Mouse (Mus musculus) forebrain, embryonic 15.5 days (tissue): Measurements from ENCODE around the gene Fxr2. TPM values are rescaled to one million over a fixed set of nuclear protein-coding genes. Genes with fewer than 3 reads are reported as not detected.
A peak's percentile ranks its signal among the peaks of the same experiment; 100 is the strongest.

Experiments used
- ATAC-seq: fragments of 200-750 bp; cut with Nextera tagmentation; replicated peaks from 2 replicates; pipeline ENCODE4 v1.8.0; 2017; ENCODE audit warnings: mild to moderate bottlenecking, moderate TSS enrichment, moderate library complexity
- H3K27ac ChIP-seq: fragments of 300-500 bp; sonication (generic); replicated peaks from 2 replicates; pipeline ENCODE4 v1.5.1; 2015; ENCODE audit warnings: mild to moderate bottlenecking, inconsistent platforms
- H3K27me3 ChIP-seq: fragments of 300-500 bp; sonication (generic); 2 replicates; pipeline ENCODE4 v1.6.1; 2015; ENCODE audit warnings: inconsistent platforms
- H3K36me3 ChIP-seq: fragments of 300-500 bp; sonication (generic); 2 replicates; pipeline ENCODE4 v1.6.1; 2015; ENCODE audit warnings: mild to moderate bottlenecking, inconsistent platforms
- H3K4me1 ChIP-seq: fragments of 300-500 bp; sonication (generic); 2 replicates; pipeline ENCODE4 v1.6.1; 2015; ENCODE audit warnings: inconsistent platforms
- H3K4me2 ChIP-seq: fragments of 300-500 bp; sonication (generic); replicated peaks from 2 replicates; pipeline ENCODE4 v1.6.1; 2015; ENCODE audit warnings: mild to moderate bottlenecking, inconsistent platforms
- H3K4me3 ChIP-seq: fragments of 300-500 bp; sonication (generic); 2 replicates; pipeline ENCODE4 v1.5.1; 2015; ENCODE audit warnings: mild to moderate bottlenecking, inconsistent platforms
- H3K9ac ChIP-seq: fragments of 300-500 bp; sonication (generic); replicated peaks from 2 replicates; pipeline ENCODE4 v1.6.1; 2015; ENCODE audit warnings: mild to moderate bottlenecking, inconsistent platforms
- H3K9me3 ChIP-seq: fragments of 300-500 bp; sonication (generic); 2 replicates; pipeline ENCODE4 v1.6.1; 2016; ENCODE audit warnings: inconsistent platforms
- WGBS: fragments of 180-500 bp; shearing (Covaris S2); methylation state at CpG from one replicate; pipeline ENCODE4 v1.1.7; 2015; ENCODE audit warnings: mixed read lengths; 5-methylcytosine and 5-hydroxymethylcytosine counted together
- polyA plus RNA-seq: library from polyadenylated mRNA; unstranded; fragments of >200 nt; fragmentation: Nextera tagmentation; extraction: Ambion mirVana; gene quantifications from 2 replicates; pipeline ENCODE4 v1.2.1, GENCODE M21; 2015

The Fxr2 gene
- 41.0 and 46.1 TPM in 2 replicates for polyA plus RNA-seq

GRCm38 (mm10) chr11:69632284-69633089, at the start of gene Fxr2:
Fxr2 (plus strand) TSS chr11:69632990.
- H3K27ac ChIP-seq = peak within 1 kb of the TSS; percentile 96
- H3K27me3 ChIP-seq = no peaks in the 10 kb centered on the region
- peak within 1 kb of the TSS; percentile 100 for H3K9ac ChIP-seq
- H3K4me2 ChIP-seq = peak within 1 kb of the TSS; percentile 73
- ATAC-seq = peak; percentile 98
- H3K4me1 ChIP-seq = peaks cover 34% of the 10 kb centered on the region
- H3K9me3 ChIP-seq = no peaks in the 10 kb centered on the region
- peak within 1 kb of the TSS; percentile 100 for H3K4me3 ChIP-seq
- H3K36me3 ChIP-seq = 0 out of 2 replicates have a peak, but pooled peaks cover 4% of the 10 kb centered on the region
- WGBS = 1% methylated on average over 41 of the region's 56 CpGs

- no peak overlapping the region for H3K4me2 ChIP-seq
- peaks cover 16% of the 10 kb centered on the region for H3K4me1 ChIP-seq
- H3K27me3 ChIP-seq = no peaks in the 10 kb centered on the region
- H3K27ac ChIP-seq = no peak overlapping the region
- no peak overlapping the region for H3K4me3 ChIP-seq
- no peak for ATAC-seq
- H3K9ac ChIP-seq = no peak overlapping the region
- 86% methylated on average over 7 of the region's 7 CpGs for WGBS
- H3K9me3 ChIP-seq = no peaks in the 10 kb centered on the region
- H3K36me3 ChIP-seq = peaks cover 20% of the 10 kb centered on the region
Measured at GRCm38 (mm10) chr11:69584008-69584407, 48.8 kb upstream of the Fxr2 start.

DNA sequence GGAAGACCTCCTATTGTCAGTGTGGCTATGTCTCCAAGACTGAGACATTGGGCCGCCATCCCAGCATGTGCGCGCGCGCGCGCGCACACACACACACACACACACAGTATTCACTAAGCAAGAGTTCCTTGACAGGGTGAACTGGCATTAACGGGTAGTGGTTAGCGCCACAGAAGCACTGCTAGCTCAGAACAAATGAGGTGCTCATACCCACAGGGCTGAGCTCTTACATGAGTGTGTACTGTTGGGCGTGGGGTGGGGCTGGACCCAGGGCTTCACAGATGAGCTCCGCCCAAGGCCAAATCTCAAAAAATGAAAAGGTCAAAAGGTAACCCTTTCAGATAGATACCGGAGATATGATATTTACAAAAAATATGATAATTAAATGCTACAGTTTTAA, 47.9 kb upstream of the Fxr2 start:
- 89% methylated on average over 13 of the region's 13 CpGs for WGBS
- H3K27me3 ChIP-seq = no peaks in the 10 kb centered on the region
- no peak overlapping the region for H3K4me3 ChIP-seq
- H3K27ac ChIP-seq = no peak overlapping the region
- no peak for ATAC-seq
- H3K9me3 ChIP-seq = no peaks in the 10 kb centered on the region
- peaks cover 11% of the 10 kb centered on the region for H3K4me1 ChIP-seq
- H3K36me3 ChIP-seq = peaks cover 29% of the 10 kb centered on the region
- H3K4me2 ChIP-seq = no peak overlapping the region
- no peak overlapping the region for H3K9ac ChIP-seq

- H3K4me1 ChIP-seq = peaks cover 10% of the 10 kb centered on the region
- H3K9ac ChIP-seq = no peak overlapping the region
- no peak for ATAC-seq
- H3K27me3 ChIP-seq = no peaks in the 10 kb centered on the region
- peaks cover 38% of the 10 kb centered on the region for H3K36me3 ChIP-seq
- H3K4me3 ChIP-seq = no peak overlapping the region
- H3K27ac ChIP-seq = no peak overlapping the region
- H3K9me3 ChIP-seq = no peaks in the 10 kb centered on the region
- 85% methylated on average over 7 of the region's 7 CpGs for whole genome bisulfite sequencing
- no peak overlapping the region for H3K4me2 ChIP-seq
Measured at GRCm38 (mm10) chr11:69585718-69586325, 47.0 kb upstream of the Fxr2 start.

DNA sequence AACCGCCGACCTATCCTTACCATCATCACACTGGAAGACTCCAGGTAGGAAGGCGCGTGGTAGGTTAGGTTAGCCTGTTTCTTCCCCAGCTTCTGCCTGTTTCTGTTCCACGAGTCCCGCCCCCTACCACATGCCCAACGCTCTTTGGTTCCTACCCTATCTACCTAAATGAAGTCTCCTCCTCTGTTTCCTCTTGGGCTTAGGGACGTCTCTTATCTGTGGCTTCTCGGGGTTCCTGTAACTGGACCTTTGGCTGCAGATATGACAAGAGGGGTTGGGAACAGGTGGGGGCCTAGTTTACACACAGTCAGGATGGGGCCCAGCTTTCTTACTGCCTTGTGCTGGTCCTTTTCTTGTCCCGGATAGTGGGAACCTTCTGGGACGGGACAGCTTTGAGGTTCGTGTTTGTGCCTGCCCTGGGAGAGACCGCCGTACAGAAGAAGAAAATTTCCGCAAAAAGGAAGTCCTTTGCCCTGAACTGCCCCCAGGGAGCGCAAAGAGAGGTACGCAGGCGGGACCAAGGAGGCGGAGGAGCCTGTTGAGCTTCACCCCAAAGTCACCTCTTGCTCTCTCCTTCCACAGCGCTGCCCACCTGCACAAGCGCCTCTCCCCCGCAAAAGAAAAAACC, 43.5 kb upstream of the Fxr2 start:
- Histone ChIP-seq H3K27me3 (no peaks in the 10 kb centered on the region), H3K4me1 (peaks cover 5% of the 10 kb centered on the region), H3K4me2 (no peak overlapping the region), H3K9ac (no peak overlapping the region), H3K36me3 (peaks cover 45% of the 10 kb centered on the region), H3K9me3 (no peaks in the 10 kb centered on the region), H3K4me3 (no peak overlapping the region), H3K27ac (no peak overlapping the region)
- no peak for ATAC-seq
- WGBS = 94% methylated on average over 22 of the region's 22 CpGs

DNA sequence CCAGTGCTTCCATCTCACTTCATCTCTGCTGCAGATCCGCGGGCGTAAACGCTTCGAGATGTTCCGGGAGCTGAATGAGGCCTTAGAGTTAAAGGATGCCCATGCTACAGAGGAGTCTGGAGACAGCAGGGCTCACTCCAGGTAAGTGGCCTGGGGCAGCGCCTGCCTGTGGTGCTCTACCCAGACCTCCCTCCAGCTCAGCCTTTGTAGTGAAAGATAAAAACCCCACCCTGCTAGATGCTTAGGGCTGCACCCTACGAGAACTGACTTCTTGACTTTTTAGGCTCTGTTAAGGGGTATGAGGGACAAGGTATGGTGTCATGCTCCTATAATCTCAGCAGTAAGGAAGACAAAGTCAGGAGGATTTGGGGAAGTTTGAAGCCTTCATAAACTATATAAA, 42.2 kb upstream of the Fxr2 start:
- 92% methylated on average over 8 of the region's 8 CpGs for WGBS
- Histone ChIP-seq H3K27me3 (no peaks in the 10 kb centered on the region), H3K4me2 (no peak overlapping the region), H3K9me3 (no peaks in the 10 kb centered on the region), H3K27ac (no peak overlapping the region), H3K4me3 (no peak overlapping the region), H3K9ac (no peak overlapping the region), H3K36me3 (peaks cover 45% of the 10 kb centered on the region), H3K4me1 (peaks cover 5% of the 10 kb centered on the region)
- no peak for ATAC-seq

- Histone ChIP-seq H3K36me3 (peaks cover 45% of the 10 kb centered on the region), H3K4me3 (no peak overlapping the region), H3K9me3 (no peaks in the 10 kb centered on the region), H3K27ac (peak overlapping the region; percentile 73), H3K9ac (no peak overlapping the region), H3K4me1 (peaks cover 5% of the 10 kb centered on the region), H3K27me3 (no peaks in the 10 kb centered on the region), H3K4me2 (no peak overlapping the region)
- ATAC-seq = no peak
- 80% methylated on average over 3 of the region's 3 CpGs for WGBS
Measured at GRCm38 (mm10) chr11:69591424-69591823, 41.4 kb upstream of the Fxr2 start.

GRCm38 (mm10) chr11:69591899-69592637, 40.7 kb upstream of the Fxr2 start:
- Histone ChIP-seq H3K36me3 (peaks cover 45% of the 10 kb centered on the region), H3K4me1 (peaks cover 5% of the 10 kb centered on the region), H3K9ac (no peak overlapping the region), H3K4me3 (no peak overlapping the region), H3K27ac (peak overlapping the region; percentile 73), H3K4me2 (no peak overlapping the region), H3K9me3 (no peaks in the 10 kb centered on the region), H3K27me3 (no peaks in the 10 kb centered on the region)
- 50% methylated on average over 7 of the region's 7 CpGs for WGBS
- ATAC-seq = peak; percentile 82

DNA sequence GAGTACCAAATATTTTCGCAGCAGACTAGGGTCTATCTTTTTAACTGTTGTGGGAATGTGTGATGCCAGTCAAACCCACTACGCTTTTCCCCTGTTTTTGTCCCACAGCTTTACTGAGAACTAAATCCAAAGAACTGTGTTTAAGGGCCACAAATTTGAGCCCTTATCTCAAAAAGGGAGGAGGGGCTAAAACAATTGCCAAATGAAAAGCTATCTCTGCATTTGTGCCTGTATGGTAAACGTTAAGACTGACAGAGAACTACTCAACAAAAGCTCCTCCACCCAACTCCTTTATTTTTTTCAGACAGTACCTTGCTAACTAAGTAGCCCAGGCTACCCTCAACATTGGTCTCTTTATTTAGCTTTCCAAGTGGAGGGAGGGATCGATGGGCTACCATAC, 40.0 kb upstream of the Fxr2 start:
- H3K4me1 ChIP-seq = peaks cover 5% of the 10 kb centered on the region
- no peak overlapping the region for H3K4me2 ChIP-seq
- H3K36me3 ChIP-seq = peaks cover 38% of the 10 kb centered on the region
- no peak overlapping the region for H3K4me3 ChIP-seq
- WGBS = 82% methylated on average over 4 of the region's 4 CpGs
- ATAC-seq = no peak
- no peaks in the 10 kb centered on the region for H3K27me3 ChIP-seq
- H3K9ac ChIP-seq = no peak overlapping the region
- H3K9me3 ChIP-seq = no peaks in the 10 kb centered on the region
- peak overlapping the region; percentile 73 for H3K27ac ChIP-seq

GRCm38 (mm10) chr11:69594853-69595252, 37.9 kb upstream of the Fxr2 start:
- no peak overlapping the region for H3K4me2 ChIP-seq
- H3K27ac ChIP-seq = no peak overlapping the region
- H3K9me3 ChIP-seq = no peaks in the 10 kb centered on the region
- no peak overlapping the region for H3K9ac ChIP-seq
- no peaks in the 10 kb centered on the region for H3K27me3 ChIP-seq
- H3K4me3 ChIP-seq = no peak overlapping the region
- peaks cover 17% of the 10 kb centered on the region for H3K36me3 ChIP-seq
- ATAC-seq = no peak
- H3K4me1 ChIP-seq = peaks cover 9% of the 10 kb centered on the region
- WGBS = 96% methylated on average over 6 of the region's 6 CpGs

DNA sequence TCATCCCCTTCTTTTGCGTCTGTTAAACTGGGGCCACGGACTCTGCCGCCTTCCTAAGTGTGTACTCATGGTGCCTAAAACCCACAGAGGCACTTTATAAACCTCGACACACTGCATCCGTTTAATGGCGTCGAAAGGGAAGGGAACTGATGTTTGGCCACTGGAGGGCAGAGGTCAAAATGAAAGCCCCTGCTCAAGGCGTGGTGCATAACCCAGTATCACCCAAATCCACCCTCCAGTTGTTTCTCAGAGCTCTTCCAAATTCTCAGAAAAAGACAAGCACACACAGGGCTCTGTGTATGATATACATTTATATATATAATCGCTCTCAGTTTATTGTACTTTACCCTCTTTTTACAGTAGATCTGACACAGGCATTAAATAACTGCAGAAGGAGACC, 33.4 kb upstream of the Fxr2 start:
- WGBS = 14% methylated on average over 9 of the region's 9 CpGs
- Histone ChIP-seq H3K27ac (0 out of 2 replicates have a peak overlapping the region, but pooled peaks have one; percentile 11), H3K4me3 (no peak overlapping the region), H3K4me2 (no peak overlapping the region), H3K36me3 (no peaks in the 10 kb centered on the region; the same call in 1 of the 2 replicates), H3K27me3 (no peaks in the 10 kb centered on the region), H3K4me1 (peaks cover 22% of the 10 kb centered on the region), H3K9me3 (no peaks in the 10 kb centered on the region), H3K9ac (no peak overlapping the region)
- ATAC-seq = no peak

GRCm38 (mm10) chr11:69600098-69600497, 32.7 kb upstream of the Fxr2 start:
- no peaks in the 10 kb centered on the region for H3K27me3 ChIP-seq
- peaks cover 26% of the 10 kb centered on the region for H3K4me1 ChIP-seq
- 11% methylated on average over 6 of the region's 6 CpGs for WGBS
- no peak overlapping the region for H3K4me3 ChIP-seq
- peak overlapping the region; percentile 11 for H3K27ac ChIP-seq
- no peaks in the 10 kb centered on the region; the same call in 1 of the 2 replicates for H3K36me3 ChIP-seq
- H3K9ac ChIP-seq = no peak overlapping the region
- H3K4me2 ChIP-seq = no peak overlapping the region
- no peak for ATAC-seq
- H3K9me3 ChIP-seq = no peaks in the 10 kb centered on the region
